Mouse (Mus musculus): Measurements from ENCODE around the gene Csnk1g1.

Csnk1g1 gene

DNA sequence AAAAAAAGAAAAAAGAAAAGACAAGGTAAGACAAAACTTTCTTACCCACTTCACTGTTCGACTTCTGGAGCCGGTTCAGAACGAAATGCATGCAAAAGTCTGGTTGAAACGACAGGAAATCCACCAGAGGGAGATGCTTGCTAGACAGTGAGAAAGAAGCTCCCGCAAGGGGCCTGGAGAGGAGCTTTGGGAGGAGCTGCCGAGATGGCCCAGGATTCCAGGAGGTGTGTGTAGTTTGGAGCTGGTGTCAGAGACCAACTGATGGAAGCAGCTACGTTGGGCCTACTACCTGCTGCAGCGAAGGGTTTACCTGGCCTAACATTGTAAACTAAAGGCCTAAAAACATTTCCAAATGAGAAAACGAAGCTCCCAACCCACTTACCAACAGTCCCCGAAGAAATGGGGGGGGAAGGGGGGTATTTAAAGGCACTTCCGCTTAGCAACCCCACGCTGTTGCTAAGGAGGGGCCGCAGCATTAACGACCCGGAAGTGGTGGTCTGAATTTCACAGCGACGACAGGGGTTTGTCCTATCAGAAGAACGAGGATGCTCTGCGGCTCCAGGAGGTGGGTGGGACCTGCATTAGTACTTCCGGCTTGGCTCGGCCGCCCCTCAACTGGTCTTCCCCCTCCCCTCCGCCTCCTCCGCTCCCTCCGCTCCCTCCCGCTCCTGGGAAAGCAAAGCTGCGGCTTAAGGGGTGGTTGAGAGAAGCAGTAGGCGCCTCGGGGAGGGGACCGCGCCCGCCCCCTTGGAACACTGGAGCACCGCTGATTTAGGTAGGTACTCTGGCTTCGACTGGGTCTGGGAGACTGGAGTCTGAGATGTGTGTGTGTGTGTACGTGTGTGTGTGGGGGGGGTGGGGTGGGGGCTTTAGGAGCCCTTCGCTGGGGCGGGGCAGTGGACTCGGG, at the start of gene Csnk1g1, which contains the start of gene Trip4:
Gene Csnk1g1 (plus strand): TSS at position 531 of the 907 bp plus-strand sequence.
Gene Trip4 (minus strand): TSS at position 401 of the 907 bp plus-strand sequence.
- peak; percentile 94 to 98 for DNase-seq

DNA sequence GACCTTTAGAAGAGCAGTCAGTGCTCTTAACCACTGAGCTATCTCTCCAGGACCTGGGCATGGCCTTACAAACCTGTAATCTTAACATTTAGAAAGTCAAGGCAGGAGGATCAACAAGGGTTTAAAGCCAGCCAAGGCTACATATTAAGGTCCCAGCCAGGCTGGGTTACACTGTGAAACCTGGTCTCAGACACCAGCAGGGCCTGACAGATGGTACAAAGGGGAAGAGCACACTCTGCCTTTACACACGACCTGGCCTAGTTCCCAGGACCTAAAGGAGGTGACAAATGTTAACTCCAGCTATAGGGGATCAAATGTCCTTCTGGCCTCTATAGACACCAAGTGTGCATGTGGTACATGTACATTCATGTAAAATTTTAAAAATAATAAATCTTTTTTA, 49.1 kb upstream of the Csnk1g1 start:
- DNase-seq = no peak

DNA sequence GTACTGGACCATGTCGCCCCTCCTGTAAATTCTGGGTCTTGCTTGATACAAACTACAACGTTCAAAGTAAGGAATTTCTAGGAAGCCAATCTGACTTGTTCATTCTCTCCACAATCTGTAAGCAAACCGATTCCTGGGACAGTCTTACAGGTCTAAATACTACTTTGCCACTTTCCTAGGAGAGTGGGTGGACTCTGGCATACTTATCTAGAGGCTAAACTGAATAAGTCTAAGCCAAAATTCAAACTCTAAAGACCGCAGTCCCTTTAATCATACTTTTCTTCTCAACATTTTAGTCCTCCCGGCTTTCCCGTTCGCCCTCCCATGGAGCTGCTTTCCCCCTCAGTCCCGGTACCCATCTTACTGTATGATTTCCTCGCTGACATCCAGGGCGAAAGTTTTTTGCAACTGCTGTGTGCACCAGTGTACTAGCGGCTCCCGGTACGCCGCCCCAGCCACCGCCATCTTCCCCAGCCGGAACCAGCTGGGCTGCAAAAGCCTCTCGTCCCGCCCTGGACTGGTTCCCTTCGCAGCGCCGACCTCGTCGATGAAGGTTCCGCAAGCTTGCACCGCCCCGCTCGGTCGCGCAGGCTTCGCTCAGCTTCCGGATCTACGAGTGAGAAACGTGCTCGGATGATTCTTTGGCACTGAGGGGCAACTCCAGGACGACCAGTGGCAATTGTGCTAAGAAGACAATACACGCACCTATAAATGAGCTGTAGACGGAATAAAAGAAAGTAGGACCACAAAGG, 24.0 kb upstream of the Csnk1g1 start:
- peak; percentile 93 to 95 for DNase-seq

DNA sequence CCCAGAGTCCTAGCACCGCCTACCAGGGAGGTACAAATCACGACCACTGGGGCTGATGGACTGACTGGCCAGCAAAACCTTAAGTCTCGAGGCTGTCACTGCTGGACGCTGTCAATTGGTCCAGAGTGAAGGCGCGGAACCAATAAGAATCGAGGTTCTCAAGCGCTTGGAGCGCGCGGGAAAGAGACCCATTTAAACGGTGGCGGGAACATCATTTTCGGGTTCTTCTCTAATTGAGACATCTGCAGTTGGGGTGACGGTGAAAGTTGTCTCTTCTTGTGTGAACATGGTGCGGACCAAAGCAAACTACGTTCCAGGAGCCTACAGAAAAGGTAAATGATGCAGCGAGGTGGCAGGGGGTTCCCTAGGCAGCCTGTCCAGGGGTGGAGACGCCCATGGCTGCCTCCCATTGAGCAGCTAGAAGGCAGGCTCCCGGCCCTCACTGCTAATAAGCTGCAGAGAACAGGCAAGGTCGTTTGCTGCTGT, 18.5 kb upstream of the Csnk1g1 start, which contains the start of gene Pclaf:
Gene Pclaf (plus strand): TSS at position 95 of the 486 bp plus-strand sequence.
- peak; percentile 80 to 83 for DNase-seq

DNA sequence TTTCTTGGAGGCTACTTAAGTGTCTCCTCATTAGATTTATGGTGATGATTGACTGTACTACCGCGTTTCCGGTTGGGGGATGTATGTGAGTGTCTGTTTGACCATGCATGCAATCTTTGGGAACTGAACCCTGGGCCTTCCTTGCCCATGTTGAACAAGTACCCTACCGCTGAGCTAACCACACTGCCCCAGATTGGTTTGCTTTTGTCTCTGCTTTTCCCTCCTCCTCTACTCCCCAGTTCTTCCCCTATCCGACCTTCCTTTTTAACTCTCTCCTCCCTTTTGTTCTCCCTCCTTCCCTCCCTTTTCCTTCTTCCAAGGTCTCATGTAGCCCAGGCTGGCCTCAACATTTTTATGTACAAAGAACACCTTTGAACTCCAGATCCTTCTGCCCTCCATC, 17.6 kb upstream of the Csnk1g1 start:
- DNase-seq = no peak

DNA sequence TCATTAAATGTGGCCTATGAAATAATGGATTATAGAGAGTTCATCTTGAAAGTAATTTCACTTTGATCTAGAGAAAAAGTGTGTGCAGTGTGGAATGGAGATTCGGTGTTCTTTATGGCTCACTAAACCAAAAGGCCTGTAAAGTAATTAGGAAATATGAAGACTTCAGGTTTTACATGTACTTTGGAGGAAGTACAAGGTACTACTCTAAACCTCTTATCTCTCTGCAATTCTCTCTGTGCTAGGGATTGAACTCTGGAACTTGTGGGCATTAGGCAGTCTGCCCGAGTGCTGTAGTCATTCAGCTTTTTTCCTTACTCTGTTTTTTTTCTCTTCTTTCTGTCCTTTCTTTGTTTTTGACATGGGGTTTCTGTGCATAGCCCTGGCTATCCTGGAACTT, 11.7 kb upstream of the Csnk1g1 start:
- DNase-seq = no peak

DNA sequence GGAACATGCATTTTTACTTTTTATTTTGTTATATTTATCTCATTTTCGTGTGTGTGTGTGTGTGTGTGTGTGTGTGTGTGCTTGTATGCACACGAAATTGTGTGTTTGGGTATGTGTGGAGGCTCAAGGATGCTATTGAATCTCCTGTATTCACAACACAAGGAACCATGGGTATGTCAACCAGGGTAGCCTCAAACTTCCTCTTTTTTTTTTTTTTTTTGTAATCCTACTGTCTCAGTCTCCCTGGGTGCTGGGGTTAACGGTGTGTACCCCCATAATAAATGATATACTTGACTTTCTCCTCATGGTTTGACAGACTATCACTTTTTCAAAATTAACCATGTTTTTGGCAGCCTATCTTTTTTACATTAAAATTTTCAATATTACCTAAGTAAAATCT, 5.8 kb upstream of the Csnk1g1 start:
- no peak for DNase-seq

DNA sequence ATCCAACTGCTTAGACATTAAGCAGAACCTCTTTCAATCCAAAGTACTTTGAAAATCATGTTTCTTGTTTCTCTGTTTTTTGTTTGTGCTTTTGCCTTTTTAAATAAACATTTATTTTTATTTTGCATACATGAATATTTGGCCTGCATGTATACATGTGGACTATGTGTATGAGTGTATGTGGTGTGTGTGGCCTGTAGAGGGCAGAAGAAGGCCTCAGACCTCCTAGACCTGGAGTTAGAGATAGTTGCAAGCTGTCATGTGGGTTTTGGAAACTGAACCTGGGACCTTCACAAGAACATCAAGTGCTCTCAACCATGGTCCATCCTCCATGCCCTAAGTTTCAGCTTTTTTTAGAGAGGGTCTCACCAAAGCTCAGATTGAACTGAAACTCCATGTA, 5.3 kb upstream of the Csnk1g1 start:
- DNase-seq = no peak

DNA sequence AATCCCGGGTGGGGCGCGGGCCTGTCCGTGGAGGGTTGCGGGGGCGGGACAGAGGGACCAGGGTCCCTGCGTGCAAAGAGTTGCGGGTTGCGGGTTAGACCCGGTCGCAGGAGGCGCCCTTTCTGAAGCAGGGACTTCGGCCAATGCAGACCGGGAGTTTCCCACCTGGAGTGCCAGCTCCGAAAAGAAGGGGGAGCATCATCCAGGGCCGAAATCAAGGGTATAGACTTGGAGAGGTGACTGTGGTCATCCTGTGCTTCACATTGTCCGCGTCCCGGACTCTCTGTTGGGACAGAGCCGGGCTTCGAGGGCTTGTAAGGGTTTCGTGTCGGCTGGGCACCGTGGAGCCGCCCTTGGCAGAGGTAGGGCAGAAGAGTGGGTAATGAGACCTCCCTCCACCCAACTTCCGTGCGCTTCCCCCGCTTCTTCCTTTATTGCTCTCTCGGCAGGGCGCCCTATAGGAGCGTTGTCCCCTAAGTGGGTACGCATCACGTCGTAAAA, 627 bp downstream of the Csnk1g1 start:
- DNase-seq = peak in 1 of 2 experiments; percentile 68

DNA sequence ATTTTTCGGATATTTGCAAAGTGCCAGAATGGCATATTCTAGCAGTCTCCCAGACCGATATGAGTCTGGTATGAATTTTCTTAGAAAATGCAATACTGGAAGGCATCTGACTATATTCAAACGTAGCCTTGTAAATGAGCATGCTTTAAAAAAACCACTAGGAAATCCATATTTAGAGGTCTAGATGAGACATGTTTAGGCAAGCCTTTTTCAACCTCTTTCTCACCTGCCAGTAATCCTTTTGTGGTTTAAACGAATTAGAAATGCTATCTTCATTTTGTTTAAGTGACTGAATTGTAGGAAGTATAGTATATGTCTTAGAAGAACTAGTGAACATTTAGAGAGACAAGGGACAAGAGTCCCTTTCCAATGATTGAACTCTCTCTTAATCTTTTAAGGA, 1.1 kb downstream of the Csnk1g1 start:
- DNase-seq = no peak

DNA sequence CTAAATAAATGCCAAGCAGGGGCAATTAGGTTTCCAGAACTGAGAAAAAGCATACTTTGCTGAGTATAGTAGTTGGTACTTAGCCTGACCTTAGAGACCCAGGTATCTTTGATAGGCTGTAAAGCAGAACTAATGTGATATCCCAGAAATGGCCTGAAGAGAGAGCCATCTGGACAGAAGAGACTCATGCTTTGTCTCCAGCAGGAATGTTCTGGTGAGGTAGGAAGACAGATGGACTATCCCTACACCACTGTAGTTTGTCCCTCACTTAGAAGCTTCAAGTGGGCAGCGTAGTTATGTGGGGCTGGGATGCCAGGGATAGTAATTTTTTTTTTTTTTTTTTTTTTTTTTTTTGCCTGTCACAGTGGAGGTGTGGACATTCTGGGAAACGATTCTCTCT, 5.3 kb downstream of the Csnk1g1 start:
- no peak for DNase-seq

DNA sequence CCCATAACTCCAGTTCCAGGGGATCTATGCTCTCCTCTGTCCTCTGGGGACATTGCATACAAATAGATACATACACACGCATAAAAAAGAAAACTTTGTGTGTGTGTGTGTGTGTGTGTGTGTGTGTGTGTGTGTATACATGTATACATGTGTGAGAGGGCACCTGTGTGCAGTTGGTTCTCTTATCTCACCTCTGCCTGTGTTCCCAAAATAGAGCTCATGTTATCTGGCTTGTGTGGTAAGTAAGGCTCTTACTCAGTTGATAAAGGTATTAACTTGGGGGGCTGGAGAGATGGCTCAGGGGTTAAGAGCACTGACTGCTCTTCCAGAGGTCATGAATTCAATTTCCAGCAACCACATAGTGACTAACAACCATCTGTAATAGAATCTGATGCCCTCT, 8.3 kb downstream of the Csnk1g1 start:
- no peak for DNase-seq

DNA sequence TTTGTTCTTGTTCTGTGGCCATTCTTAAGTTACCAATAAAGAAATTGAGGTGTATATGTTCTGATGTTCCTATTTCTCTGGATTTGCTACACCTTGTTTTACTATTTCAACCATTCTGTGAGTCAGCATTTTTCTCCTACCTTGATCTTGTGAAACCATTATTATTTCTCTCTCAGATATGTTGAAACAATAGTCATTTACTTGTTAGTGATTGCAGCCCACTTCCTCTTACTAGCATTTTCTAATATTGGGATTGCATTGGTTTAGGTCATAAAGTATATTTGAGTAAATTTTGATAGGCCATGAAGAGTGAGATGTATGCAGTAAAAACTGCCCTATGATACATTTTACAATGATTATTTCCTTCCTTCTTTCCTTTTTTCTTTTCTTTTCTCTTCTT, 19.7 kb downstream of the Csnk1g1 start:
- DNase-seq = no peak

DNA sequence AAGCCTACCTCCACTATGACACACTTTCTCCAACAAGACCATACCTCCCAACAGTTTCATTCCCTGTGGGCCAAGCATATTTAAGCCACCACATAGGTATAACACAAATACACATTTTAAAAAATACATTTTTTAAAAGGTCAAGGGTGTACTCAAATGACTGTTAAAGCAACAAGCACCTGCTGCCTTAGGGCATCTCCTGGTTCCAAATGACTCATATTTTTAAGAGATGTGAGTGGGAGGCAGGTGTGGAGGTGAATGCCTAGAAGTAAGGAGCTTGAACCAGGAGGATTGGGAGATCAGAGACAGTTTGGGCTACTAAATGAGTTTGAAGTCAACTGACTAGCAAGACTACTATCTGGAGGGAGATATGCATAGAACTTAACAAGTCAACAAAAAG, 21.1 kb downstream of the Csnk1g1 start:
- no peak for DNase-seq

DNA sequence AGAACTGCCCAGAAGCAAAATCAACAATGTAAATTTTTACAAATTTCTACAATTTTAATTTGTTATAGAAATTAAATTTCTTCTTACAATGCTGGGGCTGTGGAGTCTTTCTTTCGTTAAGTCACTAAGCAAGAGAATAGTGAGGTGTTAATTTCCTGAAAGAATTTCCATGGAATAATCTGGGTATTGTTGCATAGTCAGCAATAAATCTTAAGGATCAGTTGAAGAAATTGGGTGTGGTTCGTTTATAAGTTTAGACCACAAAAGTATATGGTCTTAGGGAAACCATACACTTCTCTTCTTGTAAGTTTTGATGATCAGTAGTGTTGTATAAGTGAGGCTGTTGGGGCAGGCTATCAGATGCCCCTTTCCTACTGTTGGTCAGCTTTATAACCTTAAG, 28.8 kb downstream of the Csnk1g1 start:
- no peak for DNase-seq

DNA sequence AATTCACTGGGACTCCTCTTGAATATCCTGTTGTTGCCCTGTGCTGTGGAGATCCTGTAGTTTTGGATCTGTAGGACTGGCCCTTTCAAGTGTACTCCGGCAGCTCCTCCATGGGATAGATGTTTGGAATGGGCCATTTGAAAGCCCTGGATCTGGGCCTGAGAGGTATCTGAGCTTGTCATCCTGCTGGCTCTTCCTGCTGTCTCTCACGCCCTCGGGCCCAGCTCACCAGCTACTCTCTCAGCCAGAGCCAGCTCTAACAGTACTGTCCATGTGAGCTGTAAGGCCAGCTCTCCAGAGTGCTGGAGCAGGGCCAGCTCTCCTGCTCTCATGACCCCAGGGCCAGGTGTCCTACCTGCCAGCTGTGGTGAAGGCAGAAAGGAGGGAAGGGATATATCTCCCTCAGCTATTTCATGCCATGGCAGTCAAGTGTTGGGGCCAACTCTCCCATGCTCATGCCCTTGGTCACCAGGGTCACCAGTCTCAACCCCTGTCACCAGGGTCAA, 42.4 kb downstream of the Csnk1g1 start:
- peak in 1 of 2 experiments; percentile 17 for DNase-seq

DNA sequence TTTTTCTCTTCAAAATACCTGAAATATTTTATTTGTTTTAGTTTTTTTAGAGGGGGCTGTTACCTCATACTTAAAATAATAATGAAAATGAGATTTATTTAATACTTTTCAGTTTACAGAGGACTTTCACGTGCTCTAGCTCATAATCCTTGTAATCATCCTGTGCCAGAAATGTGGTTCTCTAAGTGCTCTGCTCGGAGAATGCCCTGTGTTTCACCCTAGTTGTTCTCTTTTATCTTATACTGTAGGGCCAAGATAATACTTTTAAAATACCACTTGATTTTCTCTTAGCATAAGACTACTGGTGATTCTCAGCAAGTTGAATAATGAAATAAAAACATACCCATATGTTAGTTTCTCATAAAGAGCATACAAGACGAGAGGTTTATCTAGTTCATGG, 61.3 kb downstream of the Csnk1g1 start:
- no peak for DNase-seq

DNA sequence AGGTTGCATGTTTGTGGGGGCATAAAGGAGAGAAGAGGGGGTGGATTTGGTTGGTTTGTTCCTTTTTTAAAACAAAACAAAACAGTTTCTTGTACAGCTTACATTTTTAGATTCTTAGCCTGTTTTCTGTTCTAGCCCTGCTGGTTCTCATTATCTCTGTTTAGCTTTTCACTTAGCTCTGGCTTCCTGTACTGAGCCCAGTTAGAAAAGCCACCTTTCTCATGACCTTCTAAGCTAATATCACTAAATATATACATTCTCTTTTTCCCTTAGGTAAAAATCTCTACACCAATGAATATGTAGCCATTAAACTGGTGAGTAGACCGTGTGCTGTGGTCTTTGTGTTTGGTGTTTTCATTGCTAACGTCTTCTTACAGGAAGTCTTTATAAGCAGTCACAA, 64.5 kb downstream of the Csnk1g1 start:
- DNase-seq = no peak

DNA sequence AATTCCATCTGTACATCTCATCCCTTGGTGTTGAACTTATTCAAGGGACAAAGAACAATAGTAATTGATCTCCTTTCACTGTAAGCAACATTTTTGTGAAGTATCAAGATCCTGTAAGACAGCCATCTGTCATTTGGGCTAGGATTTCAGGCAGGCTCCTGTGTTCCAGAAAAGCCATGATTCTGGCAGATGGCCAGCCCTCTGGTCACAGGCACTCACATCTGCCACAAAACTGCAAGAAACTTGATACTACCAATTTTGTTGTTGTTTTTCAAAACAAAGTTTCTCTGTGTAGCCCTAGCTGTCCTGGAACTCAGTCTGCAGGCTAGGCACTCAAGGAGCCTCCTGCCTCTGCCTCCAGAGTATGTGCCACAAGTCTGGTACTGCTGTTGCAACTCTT, 67.2 kb downstream of the Csnk1g1 start:
- DNase-seq = peak in 1 of 2 experiments; percentile 10

DNA sequence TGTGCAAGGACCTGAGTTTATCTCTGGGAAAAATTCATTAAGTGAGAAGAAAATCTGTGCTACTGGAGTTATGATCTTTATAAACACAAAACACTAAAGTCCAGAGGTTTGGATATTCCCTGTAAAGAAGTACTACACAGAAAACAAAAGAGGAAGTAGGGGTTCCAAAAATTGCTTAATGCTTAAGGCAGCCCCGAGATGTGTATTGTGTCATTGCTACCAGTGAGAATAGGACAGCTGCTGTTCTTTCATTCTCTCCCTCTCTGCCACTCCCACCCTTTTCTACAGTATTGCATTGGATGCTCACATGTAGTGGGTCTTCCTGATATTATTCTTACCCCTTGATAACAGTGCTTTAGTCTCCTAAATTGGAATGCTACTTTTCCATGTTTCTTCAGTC, 74.1 kb downstream of the Csnk1g1 start:
- DNase-seq = no peak

DNA sequence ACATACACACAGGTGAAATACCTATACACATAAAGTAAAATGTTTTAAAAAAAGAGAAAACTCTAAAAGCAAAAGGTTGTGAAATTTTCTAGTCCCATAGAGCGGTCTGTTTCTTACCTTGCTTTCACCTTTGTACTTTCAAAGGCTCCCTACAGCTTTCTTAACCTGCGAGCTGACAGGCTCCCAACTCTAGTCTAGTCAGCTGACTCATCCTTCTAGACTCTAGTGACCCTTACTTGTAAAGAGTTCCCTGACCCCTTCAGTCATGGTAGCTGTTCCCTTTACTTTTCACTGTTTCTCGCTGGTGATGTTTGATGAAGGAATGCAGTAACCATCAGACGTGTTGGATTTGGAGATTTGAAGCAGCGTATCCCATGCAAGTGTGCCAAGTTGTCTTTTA, 78.3 kb downstream of the Csnk1g1 start:
- DNase-seq = no peak

DNA sequence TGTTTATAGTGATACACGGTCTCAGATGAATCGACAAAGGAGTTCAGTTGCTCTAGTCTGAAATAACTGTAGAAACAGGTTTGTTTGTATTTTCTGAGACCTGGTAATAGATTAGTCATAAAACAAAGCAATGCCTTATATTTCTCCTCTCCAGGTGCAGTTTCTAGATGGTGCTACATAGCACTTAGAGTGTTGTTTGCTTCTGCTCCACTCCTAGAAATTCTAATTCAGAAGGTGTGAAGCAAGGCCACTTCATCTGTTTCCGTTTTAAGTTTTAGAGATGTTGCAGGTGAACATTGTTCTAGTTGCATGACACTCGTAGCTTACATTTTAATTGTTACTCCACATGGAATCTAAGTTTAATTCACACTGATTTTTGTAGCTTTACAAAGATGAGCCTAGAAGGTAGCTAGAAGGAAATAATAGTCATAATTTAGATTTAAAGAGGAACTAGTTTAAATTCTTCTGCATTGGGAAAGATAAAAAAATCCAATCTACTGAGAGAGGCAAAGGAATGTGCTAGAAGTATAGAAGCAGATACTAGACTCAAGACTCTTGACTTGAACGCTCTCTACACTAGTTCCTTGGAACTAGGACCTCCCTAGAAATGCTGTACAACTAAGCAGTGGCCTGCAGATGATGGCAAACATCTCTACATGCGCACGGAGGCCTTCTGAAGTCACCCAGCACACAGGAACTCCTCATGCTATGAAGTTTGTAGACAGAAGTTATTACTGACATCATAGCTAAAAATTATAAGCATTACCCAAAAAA, 87.1 kb downstream of the Csnk1g1 start:
- DNase-seq = no peak

DNA sequence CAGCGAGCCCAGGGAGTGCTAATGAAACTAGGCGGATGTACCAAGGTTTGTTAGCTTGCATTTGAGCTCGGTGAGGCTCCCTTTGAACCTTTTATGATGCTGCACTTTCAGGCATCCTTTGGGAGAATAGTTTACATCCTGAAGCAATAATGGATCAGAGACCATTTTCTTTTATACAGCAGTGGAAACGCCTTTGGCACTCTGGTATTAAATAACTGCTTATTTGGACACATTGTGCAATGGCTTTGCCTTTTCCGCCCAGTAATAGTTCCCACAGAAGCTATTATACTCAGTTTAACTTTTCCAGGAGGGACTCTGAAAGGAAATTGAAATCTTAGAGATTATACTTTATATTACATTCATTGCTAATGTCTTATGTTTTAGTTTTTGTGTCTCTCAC, 90.2 kb downstream of the Csnk1g1 start:
- DNase-seq = no peak

Data from lung, postnatal 4 days (tissue).